Mouse (Mus musculus) hindbrain, embryonic 11.5 days (tissue): Measurements from ENCODE around the gene Arl5c. TPM values are rescaled to one million over a fixed set of nuclear protein-coding genes. Genes with fewer than 3 reads are reported as not detected.

Experiments
- ATAC-seq: fragments of 200-750 bp; cut with Nextera tagmentation; 2 replicates; pipeline ENCODE4 v1.8.0; 2017; ENCODE audit warnings: mild to moderate bottlenecking, moderate TSS enrichment, moderate library complexity; ENCODE audit not compliant: low FRiP score
- DNase-seq: peaks from one replicate; pipeline ENCODE4 v3.0.0-alpha.2; 2015; ENCODE audit warnings: low spot score
- H3K27ac ChIP-seq: fragments of 300-500 bp; sonication (generic); 2 replicates; pipeline ENCODE4 v1.5.1; 2014; ENCODE audit warnings: mild to moderate bottlenecking, low read depth, low read length
- H3K27me3 ChIP-seq: fragments of 300-500 bp; sonication (generic); 2 replicates; pipeline ENCODE4 v1.6.1; 2014; ENCODE audit warnings: mild to moderate bottlenecking, low read length, moderate library complexity, mixed read lengths; ENCODE audit not compliant: control insufficient read depth, insufficient read depth
- H3K36me3 ChIP-seq: fragments of 300-500 bp; sonication (generic); 2 replicates; pipeline ENCODE4 v1.6.1; 2014; ENCODE audit warnings: mild to moderate bottlenecking, low read length, moderate library complexity, mixed read lengths; ENCODE audit not compliant: control insufficient read depth, insufficient read depth
- H3K4me1 ChIP-seq: fragments of 300-500 bp; sonication (generic); replicated peaks from 2 replicates; pipeline ENCODE4 v1.6.1; 2014; ENCODE audit warnings: low read length, mixed read lengths; ENCODE audit not compliant: control insufficient read depth, insufficient read depth
- H3K4me2 ChIP-seq: fragments of 300-500 bp; sonication (generic); replicated peaks from 2 replicates; pipeline ENCODE4 v1.6.1; 2014; ENCODE audit warnings: mild to moderate bottlenecking, low read depth, low read length
- H3K4me3 ChIP-seq: fragments of 300-500 bp; sonication (generic); 2 replicates; pipeline ENCODE4 v1.5.1; 2014; ENCODE audit warnings: low read depth, low read length
- H3K9ac ChIP-seq: fragments of 300-500 bp; sonication (generic); 2 replicates; pipeline ENCODE4 v1.6.1; 2014; ENCODE audit warnings: low read depth, low read length
- H3K9me3 ChIP-seq: fragments of 300-500 bp; sonication (generic); 2 replicates; pipeline ENCODE4 v1.6.1; 2016; ENCODE audit warnings: low read length; ENCODE audit not compliant: control insufficient read depth
- WGBS: fragments of 180-500 bp; shearing (Covaris S2); extraction: QIAGEN DNeasy Blood & Tissue Kit; methylation state at CpG from one replicate; pipeline ENCODE4 v1.1.7; 2014; 5-methylcytosine and 5-hydroxymethylcytosine counted together
- polyA plus RNA-seq: library from polyadenylated mRNA; unstranded; fragments of >200 nt; fragmentation: Nextera tagmentation; extraction: Ambion mirVana; gene quantifications from 2 replicates; pipeline ENCODE4 v1.2.1, GENCODE M21; 2014

Arl5c gene
- polyA plus RNA-seq, 1 experiment from 2014 or later = 10.2 TPM

DNA sequence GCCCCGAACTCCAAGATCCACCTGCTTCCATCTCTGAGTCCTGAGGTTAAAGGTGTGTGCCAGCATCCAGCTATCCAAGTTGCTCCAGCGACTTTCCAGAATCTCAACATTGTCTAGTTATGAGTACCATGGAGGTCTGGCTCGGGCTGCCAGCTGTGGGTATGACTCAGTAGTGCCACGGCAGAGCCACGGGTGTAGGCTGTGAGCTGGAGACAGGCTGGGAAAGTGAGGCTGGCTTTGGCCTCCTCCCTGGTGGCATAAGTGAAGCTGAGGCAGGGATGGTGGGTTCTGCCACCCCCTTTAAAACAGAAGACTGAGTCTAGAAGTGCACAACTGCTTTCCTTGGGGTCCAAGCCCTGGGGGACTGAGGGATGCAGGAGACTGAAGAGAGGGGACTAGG, 38.1 kb upstream of the Arl5c start:
- no peak overlapping the region for H3K4me2 ChIP-seq
- H3K36me3 ChIP-seq = 0 out of 2 replicates have a peak, but pooled peaks cover 7% of the 10 kb centered on the region
- DNase-seq = no peak
- no peak overlapping the region for H3K27ac ChIP-seq
- no peak for ATAC-seq
- no peak overlapping the region for H3K4me3 ChIP-seq
- H3K9me3 ChIP-seq = no peaks in the 10 kb centered on the region
- H3K4me1 ChIP-seq = peaks cover 7% of the 10 kb centered on the region
- 86% methylated on average over 5 of the region's 5 CpGs for WGBS
- peaks cover 6% of the 10 kb centered on the region; the same call in 1 of the 2 replicates for H3K27me3 ChIP-seq
- H3K9ac ChIP-seq = no peak overlapping the region

DNA sequence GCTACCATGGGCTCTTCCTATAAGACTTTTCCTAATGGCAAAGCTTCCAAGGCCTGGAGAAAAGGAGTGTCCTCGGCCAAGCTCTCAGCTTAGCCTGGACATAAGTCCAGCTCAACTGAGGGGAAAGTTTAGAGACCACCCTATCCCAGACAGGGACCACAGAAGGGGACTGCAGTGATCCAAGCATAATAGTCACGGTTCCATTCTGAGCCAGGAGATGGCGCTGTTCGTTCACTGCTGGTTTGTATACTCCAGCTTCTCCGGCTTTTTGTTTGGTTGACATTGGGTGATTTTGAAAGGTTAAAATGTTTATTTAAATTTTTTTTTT, 35.4 kb upstream of the Arl5c start:
- H3K27me3 ChIP-seq = no peaks in the 10 kb centered on the region
- no peak overlapping the region for H3K27ac ChIP-seq
- ATAC-seq = peak; percentile 17; the same call in 1 of the 2 replicates
- no peak overlapping the region for H3K4me3 ChIP-seq
- DNase-seq = peak; percentile 93
- peaks cover 5% of the 10 kb centered on the region for H3K4me1 ChIP-seq
- no peak overlapping the region for H3K9ac ChIP-seq
- H3K36me3 ChIP-seq = peaks cover 10% of the 10 kb centered on the region; the same call in 1 of the 2 replicates
- H3K9me3 ChIP-seq = no peaks in the 10 kb centered on the region
- 11% methylated on average over 5 of the region's 5 CpGs for WGBS
- no peak overlapping the region for H3K4me2 ChIP-seq

DNA sequence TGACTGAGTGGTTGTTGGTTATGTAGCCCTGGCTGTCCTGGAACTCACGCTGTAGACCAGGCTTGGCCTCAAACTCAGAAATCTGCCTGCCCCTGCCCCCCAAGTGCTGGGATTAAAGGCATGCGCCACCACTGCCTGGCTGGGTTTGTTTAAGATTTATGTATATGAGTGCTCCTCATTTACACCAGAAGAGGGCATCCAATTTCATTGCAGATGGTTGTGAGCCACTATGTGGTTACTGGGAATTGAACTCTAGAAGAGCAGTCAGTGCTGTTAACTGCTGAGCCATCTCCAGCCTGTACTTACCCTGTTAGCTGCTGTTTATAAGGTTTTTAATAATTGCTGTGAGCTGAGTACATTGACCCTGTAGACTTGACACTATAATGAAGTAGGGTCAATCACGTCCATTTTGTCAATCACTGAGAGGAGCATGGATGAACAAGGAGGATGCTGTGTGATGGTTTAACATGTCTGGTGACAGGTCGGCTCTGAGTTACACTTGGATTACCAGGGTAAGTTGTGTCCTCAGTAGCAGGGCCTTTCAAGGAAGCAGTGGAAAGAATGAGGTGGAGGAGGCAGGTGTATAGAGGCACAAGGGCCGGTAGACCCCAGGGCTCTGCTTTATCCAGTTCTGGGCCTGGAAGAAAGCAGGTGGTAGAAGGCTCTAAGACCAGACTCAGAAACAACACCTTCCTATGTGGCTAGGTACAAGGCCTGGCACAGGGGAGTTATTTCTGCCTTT, 34.9 kb upstream of the Arl5c start:
- Histone ChIP-seq H3K9ac (no peak overlapping the region), H3K27ac (no peak overlapping the region), H3K4me2 (no peak overlapping the region), H3K4me3 (no peak overlapping the region), H3K9me3 (no peaks in the 10 kb centered on the region), H3K36me3 (peaks cover 10% of the 10 kb centered on the region; the same call in 1 of the 2 replicates), H3K27me3 (no peaks in the 10 kb centered on the region), H3K4me1 (peaks cover under 1% of the 10 kb centered on the region; the same call in 1 of the 2 replicates)
- 51% methylated on average over 5 of the region's 5 CpGs for WGBS
- DNase-seq (no peak), ATAC-seq (no peak)

DNA sequence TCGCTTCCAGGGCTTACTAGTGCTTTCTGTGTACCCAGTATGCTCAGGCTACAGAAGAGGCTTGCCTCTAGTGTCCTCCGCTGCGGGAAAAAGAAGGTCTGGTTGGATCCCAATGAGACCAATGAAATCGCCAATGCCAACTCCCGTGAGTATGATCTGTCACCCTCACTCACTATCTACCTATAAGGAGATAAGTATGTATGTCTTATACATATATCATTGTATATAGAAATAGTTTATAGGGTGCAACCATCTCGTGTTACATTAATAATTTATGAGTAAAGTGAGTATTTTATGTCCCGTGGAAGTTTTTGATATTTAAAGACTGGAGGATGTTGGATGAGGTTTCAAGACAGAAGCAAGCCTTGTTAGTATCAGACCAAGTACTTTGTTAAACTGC, 31.8 kb upstream of the Arl5c start:
- peak overlapping the region; percentile 99 for H3K4me3 ChIP-seq
- 0 out of 2 replicates have a peak, but pooled peaks cover 5% of the 10 kb centered on the region for H3K4me1 ChIP-seq
- no peaks in the 10 kb centered on the region for H3K27me3 ChIP-seq
- 26% methylated on average over 7 of the region's 7 CpGs for WGBS
- peaks cover 10% of the 10 kb centered on the region; the same call in 1 of the 2 replicates for H3K36me3 ChIP-seq
- H3K9ac ChIP-seq = peak overlapping the region; percentile 99
- ATAC-seq = no peak
- DNase-seq = no peak
- H3K9me3 ChIP-seq = no peaks in the 10 kb centered on the region
- no peak overlapping the region for H3K27ac ChIP-seq
- peak overlapping the region; percentile 53 for H3K4me2 ChIP-seq

DNA sequence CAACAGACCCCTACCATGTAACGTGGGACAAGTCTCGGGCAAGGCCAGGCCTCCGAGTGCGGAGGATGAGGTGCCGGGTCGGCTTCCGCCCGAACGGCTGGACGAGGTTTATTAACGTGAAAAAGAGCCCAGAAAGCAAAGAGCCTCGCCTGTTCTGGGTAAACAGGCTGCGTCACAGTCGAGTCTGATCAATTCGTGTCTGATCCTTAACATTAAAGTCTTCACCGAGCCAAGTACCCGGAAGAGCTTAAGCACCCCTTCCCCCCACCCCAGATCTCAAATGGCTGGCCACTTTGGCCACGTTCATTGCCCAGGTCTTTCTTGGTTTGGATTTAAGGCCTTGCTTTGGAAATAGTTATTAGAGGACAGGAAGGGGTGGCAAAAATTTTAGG, 31.3 kb upstream of the Arl5c start:
- peak overlapping the region; percentile 85 for H3K27ac ChIP-seq
- no peaks in the 10 kb centered on the region for H3K27me3 ChIP-seq
- WGBS = 1% methylated on average over 18 of the region's 18 CpGs
- H3K36me3 ChIP-seq = peaks cover 10% of the 10 kb centered on the region; the same call in 1 of the 2 replicates
- H3K4me3 ChIP-seq = peak overlapping the region; percentile 99
- H3K4me1 ChIP-seq = 0 out of 2 replicates have a peak, but pooled peaks cover 5% of the 10 kb centered on the region
- peak overlapping the region; percentile 53 for H3K4me2 ChIP-seq
- ATAC-seq (peak; percentile 3; the same call in 1 of the 2 replicates), DNase-seq (peak; percentile 50)
- peak overlapping the region; percentile 99 for H3K9ac ChIP-seq
- H3K9me3 ChIP-seq = no peaks in the 10 kb centered on the region

DNA sequence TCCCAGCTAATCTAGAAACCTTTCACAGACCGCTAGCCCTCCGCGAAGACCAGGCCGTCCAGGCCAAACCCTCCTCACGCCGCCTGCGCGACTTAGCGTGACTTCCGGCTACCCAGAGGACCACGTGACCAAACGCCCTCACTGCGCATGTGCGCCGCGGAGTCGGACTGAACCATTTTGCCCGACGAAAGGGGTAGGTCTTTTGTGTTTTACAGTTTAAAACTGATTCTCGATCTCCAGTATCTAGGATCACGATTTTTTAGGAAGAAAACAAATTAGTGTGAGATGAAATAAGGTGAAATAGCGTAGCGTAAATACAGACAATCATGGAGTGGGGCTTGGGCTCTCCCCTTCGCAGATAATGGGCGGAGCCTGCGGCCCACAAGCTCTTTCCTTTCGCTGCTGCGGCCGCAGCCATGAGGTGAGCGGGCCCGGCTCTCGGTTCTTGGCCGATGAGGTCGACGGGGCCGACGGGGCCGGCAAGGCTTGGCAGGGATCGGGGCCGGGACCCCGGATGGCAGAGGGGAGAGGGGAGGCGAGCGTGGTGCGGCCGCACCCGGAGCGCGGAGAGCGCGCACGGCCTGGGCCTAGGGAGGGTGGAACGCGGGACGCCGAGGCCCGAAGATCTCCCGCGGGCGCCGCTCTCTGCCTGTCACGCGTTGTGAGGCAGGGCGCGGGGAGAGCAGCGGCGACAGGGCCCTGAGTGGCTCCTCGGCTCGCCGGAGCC, 30.8 kb upstream of the Arl5c start, which contains the start of gene Rpl19:
Gene Rpl19 (plus strand): TSS at position 141 of the 727 bp plus-strand sequence.
- Histone ChIP-seq H3K4me2 (peak within 1 kb of the TSS; percentile 53), H3K4me1 (0 out of 2 replicates have a peak, but pooled peaks cover 5% of the 10 kb centered on the region), H3K9ac (peak within 1 kb of the TSS; percentile 99), H3K9me3 (no peaks in the 10 kb centered on the region), H3K36me3 (peaks cover 10% of the 10 kb centered on the region; the same call in 1 of the 2 replicates), H3K27ac (peak within 1 kb of the TSS; percentile 85), H3K4me3 (peak within 1 kb of the TSS; percentile 99), H3K27me3 (no peaks in the 10 kb centered on the region)
- under 1% methylated on average over 68 of the region's 69 CpGs for WGBS
- peak; percentile 95 for DNase-seq
- ATAC-seq = peak; percentile 66

DNA sequence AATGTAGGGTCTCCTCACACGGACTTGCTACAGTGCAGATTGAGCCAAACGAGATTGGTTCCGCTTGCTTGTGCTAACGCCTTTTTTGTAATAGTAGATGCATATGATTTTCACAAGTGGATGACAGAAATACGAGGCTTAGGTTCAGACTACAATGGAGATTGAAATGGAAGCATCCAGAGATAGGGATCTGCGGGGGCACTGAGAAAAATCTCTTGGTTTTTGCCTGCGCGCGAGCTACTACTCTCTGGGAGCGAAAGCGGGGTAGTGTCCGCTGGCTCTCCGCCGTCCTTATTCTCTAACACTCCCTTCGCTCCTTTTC, 30.2 kb upstream of the Arl5c start:
- H3K36me3 ChIP-seq = peaks cover 10% of the 10 kb centered on the region; the same call in 1 of the 2 replicates
- no peaks in the 10 kb centered on the region for H3K9me3 ChIP-seq
- H3K27me3 ChIP-seq = no peaks in the 10 kb centered on the region
- peaks cover 7% of the 10 kb centered on the region for H3K4me1 ChIP-seq
- H3K9ac ChIP-seq = peak overlapping the region; percentile 99
- ATAC-seq (no peak), DNase-seq (no peak)
- H3K4me2 ChIP-seq = peak overlapping the region; percentile 53
- 9% methylated on average over 15 of the region's 15 CpGs for WGBS
- H3K4me3 ChIP-seq = peak overlapping the region; percentile 99
- peak overlapping the region; percentile 85 for H3K27ac ChIP-seq

DNA sequence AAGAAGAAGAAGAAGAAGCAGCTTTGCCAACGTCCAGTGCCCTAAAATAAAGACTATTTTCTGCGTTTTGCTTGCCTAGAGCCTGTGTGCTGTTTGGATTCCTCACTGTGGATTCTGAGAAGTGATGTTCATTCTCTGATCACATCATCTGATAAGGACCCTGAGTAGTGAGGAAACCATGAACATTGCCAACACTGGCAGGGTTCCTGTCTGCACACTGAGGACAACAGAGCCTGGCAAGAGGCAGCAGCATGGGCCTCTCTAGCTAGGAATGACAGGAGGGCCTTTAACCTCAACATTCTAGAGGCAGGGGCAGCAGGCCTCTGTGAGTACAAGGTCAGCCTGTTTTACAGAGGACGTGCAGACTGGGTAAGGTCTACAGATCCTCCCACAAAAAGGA, 28.5 kb upstream of the Arl5c start:
- ATAC-seq (no peak), DNase-seq (no peak)
- H3K9me3 ChIP-seq = no peaks in the 10 kb centered on the region
- H3K9ac ChIP-seq = no peak overlapping the region
- no peaks in the 10 kb centered on the region for H3K27me3 ChIP-seq
- no peak overlapping the region for H3K4me3 ChIP-seq
- H3K36me3 ChIP-seq = peaks cover 3% of the 10 kb centered on the region; the same call in 1 of the 2 replicates
- no peak overlapping the region for H3K27ac ChIP-seq
- H3K4me2 ChIP-seq = no peak overlapping the region
- WGBS = 92% methylated on average over 3 of the region's 3 CpGs
- peaks cover 18% of the 10 kb centered on the region for H3K4me1 ChIP-seq
